Mouse (Mus musculus): ENCODE results near the gene Ercc6l2. TPM values are rescaled to one million over a fixed set of nuclear protein-coding genes. Genes with fewer than 3 reads are reported as not detected.

The Ercc6l2 gene
- 18.9 and 30.6 TPM in 2 replicates for polyA plus RNA-seq (2014; fragmentation: Nextera tagmentation; extraction: Ambion mirVana)

DNA sequence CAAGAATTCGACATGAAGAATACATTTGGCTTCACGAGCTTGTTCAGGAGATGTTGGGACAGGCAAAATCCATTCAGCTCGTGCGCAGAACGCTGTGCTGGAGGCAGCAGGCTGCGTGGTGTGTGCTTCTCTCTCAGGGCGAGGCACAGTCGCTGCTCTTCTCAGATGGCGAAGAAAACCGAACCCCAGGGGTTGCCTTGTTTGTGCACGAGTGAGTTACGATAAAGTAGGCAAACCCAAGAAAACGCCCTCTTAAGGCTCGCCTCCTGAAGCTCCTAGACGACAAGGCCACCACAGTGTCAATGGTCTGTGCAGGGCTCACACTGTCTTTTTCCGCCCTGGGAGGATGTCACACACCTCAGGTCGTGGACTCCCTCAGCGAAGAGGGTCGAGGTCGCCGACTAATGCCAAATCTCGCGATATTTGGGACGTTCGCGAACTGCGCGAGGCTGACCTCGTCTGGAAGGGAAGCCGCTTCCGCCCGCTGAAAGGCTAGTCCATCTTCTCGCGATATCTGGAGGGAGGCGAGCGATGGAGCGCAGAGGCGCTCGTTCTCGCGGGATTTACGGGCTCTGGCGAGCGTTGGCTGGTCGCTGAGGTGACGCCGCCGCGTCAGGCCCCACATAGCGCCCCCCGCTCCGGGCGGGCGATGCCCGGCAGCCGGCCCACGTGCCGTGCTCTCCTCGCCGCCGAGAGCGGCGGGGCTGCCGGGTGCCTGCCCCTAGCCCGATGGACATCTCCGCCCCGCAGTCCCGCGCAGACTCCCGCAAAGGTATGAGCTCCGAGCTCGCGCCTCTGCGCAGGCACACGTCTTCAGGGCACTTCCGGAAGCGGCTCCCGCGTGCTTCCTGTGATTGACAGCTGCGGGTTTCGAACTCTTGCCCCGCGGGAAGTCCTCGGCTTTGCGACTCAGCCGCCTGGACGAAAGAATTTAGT lies at the start of gene Ercc6l2:
Gene Ercc6l2, plus strand, starts transcription at position 495 of the 936 bp plus-strand sequence.
- Histone ChIP-seq H3K9me3 (ENCODE audit: control insufficient read depth, low read length) (no peaks in the 10 kb centered on the region), H3K27ac (ENCODE audit: low read depth, low read length) (peak within 1 kb of the TSS; percentile 93), H3K4me1 (ENCODE audit: control insufficient read depth, insufficient read depth, low read length) (0 out of 2 replicates have a peak, but pooled peaks cover 7% of the 10 kb centered on the region), H3K27me3 (ENCODE audit: control insufficient read depth, insufficient read depth, low read length) (no peaks in the 10 kb centered on the region), H3K4me2 (replicated peaks; ENCODE audit: low read depth, low read length) (peak within 1 kb of the TSS; percentile 79), H3K36me3 (ENCODE audit: control insufficient read depth, insufficient read depth, low read length) (no peaks in the 10 kb centered on the region), H3K9ac (ENCODE audit: low read depth, low read length) (peak within 1 kb of the TSS; percentile 87), H3K4me3 (ENCODE audit: low read length) (peak within 1 kb of the TSS; percentile 55)
- WGBS: under 1% methylated on average over 85 of the region's 87 CpGs
- peak; percentile 99 for ATAC-seq (ENCODE audit: low FRiP score, low TSS enrichment)

DNA sequence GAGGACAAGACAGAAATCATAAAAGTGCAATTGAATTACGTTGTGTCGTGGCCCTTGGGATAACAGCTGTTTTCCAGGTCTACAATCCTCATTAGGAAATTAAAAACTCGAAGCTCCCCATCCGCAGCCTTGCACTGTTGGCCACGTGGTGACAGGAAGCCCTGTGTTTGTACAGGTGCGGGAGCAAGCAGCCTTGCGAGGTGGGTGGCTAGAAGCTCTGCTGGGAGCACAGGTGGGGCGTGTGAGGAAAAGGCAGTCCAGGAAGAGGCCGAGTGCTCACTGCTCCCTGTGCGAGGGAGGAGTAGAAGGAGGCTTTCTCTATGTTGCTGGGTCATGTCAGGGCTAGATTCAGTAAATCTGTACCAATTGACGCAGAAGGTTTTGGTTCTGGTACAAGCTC lies 49.0 kb upstream of the Ercc6l2 start:
- Histone ChIP-seq H3K9me3 (ENCODE audit: control insufficient read depth, low read length) (no peaks in the 10 kb centered on the region), H3K27me3 (ENCODE audit: control insufficient read depth, insufficient read depth, low read length) (no peaks in the 10 kb centered on the region), H3K36me3 (ENCODE audit: control insufficient read depth, insufficient read depth, low read length) (no peaks in the 10 kb centered on the region), H3K27ac (ENCODE audit: low read depth, low read length) (no peak overlapping the region), H3K4me2 (replicated peaks; ENCODE audit: low read depth, low read length) (no peak overlapping the region), H3K9ac (ENCODE audit: low read depth, low read length) (no peak overlapping the region), H3K4me3 (ENCODE audit: low read length) (no peak overlapping the region), H3K4me1 (ENCODE audit: control insufficient read depth, insufficient read depth, low read length) (0 out of 2 replicates have a peak, but pooled peaks cover 4% of the 10 kb centered on the region)
- 12% methylated on average over 11 of the region's 11 CpGs for WGBS
- peak; percentile 90 for ATAC-seq (ENCODE audit: low FRiP score, low TSS enrichment)

DNA sequence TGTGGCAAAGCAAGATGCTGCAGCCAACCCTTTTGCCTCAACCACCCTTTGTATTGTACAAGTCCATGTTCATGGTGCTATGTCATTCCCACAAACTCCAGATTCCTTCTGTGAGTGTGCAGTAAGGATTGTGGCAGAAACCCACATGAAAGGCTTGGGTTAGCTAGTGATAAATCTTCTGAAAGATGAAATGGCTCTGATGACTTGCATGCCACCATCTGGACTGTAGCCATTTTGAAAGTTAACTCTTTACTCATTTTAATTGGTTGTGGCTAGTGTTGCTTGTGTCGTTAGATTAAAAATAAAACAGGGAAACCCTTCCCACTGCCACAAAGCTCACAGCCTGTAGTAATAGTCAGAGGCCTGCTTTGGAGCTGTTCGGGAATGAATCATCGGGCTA lies 44.0 kb upstream of the Ercc6l2 start:
- no peak overlapping the region for H3K27ac ChIP-seq (ENCODE audit: low read depth, low read length)
- H3K36me3 ChIP-seq (ENCODE audit: control insufficient read depth, insufficient read depth, low read length): no peaks in the 10 kb centered on the region
- 62% methylated on average over 3 of the region's 3 CpGs for WGBS
- no peaks in the 10 kb centered on the region for H3K9me3 ChIP-seq (ENCODE audit: control insufficient read depth, low read length)
- ATAC-seq (ENCODE audit: low FRiP score, low TSS enrichment): no peak
- H3K4me1 ChIP-seq (ENCODE audit: control insufficient read depth, insufficient read depth, low read length): 0 out of 2 replicates have a peak, but pooled peaks cover 1% of the 10 kb centered on the region
- no peak overlapping the region for H3K4me2 ChIP-seq (replicated peaks; ENCODE audit: low read depth, low read length)
- no peak overlapping the region for H3K9ac ChIP-seq (ENCODE audit: low read depth, low read length)
- no peaks in the 10 kb centered on the region for H3K27me3 ChIP-seq (ENCODE audit: control insufficient read depth, insufficient read depth, low read length)
- no peak overlapping the region for H3K4me3 ChIP-seq (ENCODE audit: low read length)

DNA sequence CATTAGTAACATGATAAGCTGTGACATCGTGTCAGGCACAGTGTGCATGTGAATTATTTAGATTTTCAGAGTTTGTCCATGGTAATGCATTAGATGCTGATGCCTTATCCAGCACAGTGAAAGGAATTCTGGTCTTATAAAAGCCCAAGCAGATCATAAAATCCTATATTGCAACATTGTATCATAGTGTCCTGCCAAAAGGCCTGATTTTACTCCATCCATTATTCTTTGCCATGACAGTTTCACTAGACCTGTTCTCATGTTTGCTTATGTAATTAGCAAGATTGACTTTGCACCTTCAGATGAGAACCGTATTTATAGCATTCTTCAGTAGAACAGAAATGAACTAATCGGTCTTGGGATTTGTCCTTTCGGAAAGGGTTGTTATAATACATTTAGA lies 36.1 kb upstream of the Ercc6l2 start:
- ATAC-seq (ENCODE audit: low FRiP score, low TSS enrichment): no peak
- H3K4me3 ChIP-seq (ENCODE audit: low read length): no peak overlapping the region
- H3K9ac ChIP-seq (ENCODE audit: low read depth, low read length): no peak overlapping the region
- H3K9me3 ChIP-seq (ENCODE audit: control insufficient read depth, low read length): no peaks in the 10 kb centered on the region
- H3K4me2 ChIP-seq (replicated peaks; ENCODE audit: low read depth, low read length): no peak overlapping the region
- H3K27me3 ChIP-seq (ENCODE audit: control insufficient read depth, insufficient read depth, low read length): no peaks in the 10 kb centered on the region
- 83% methylated on average over 4 of the region's 4 CpGs for WGBS
- no peak overlapping the region for H3K27ac ChIP-seq (ENCODE audit: low read depth, low read length)
- no peaks in the 10 kb centered on the region for H3K4me1 ChIP-seq (ENCODE audit: control insufficient read depth, insufficient read depth, low read length)
- H3K36me3 ChIP-seq (ENCODE audit: control insufficient read depth, insufficient read depth, low read length): no peaks in the 10 kb centered on the region

DNA sequence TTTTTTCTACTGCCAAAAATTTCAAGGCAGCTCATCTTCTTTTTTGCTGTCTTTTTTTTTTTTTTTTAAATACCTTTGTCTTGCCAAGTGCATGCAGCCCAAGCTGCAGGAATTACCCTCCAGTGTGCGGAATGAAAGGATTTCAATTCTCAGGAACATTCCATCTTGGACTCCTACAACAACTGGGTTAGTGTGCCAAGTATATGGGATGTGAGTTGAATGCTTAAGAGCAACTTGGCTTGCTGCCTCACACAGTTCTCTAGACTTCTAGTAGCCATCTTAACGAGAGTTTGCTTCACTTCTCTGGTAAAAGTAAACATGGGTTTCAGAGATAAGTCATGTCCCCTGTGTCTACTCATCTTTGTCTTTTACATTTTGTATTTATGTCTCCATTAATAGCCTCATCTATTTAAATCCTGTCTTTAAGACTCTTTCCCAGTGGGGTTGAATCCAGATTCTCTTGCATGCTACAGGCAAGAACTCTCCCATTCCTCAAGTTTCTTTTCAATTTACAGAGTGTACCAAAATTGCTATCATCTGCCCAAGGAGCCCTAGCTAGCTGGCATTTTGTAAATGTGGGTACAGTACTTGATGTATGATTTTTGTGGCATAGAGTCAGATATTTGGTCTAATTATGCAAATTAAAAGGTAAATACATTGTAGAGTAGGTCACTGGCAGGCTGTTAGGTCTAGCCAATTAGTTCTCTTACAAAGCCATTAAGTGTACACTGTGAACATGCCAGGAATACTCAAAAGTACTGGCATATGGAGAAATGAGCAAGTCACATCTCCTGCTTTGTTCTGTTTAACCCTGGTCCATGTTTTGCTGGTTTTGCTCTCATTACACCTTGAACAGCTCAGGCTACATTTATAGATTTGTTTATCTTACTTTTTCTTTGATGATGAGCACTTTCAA lies 35.4 kb upstream of the Ercc6l2 start:
- Histone ChIP-seq H3K4me2 (replicated peaks; ENCODE audit: low read depth, low read length) (no peak overlapping the region), H3K4me1 (ENCODE audit: control insufficient read depth, insufficient read depth, low read length) (no peaks in the 10 kb centered on the region), H3K36me3 (ENCODE audit: control insufficient read depth, insufficient read depth, low read length) (no peaks in the 10 kb centered on the region), H3K9me3 (ENCODE audit: control insufficient read depth, low read length) (no peaks in the 10 kb centered on the region), H3K27ac (ENCODE audit: low read depth, low read length) (no peak overlapping the region), H3K9ac (ENCODE audit: low read depth, low read length) (no peak overlapping the region), H3K27me3 (ENCODE audit: control insufficient read depth, insufficient read depth, low read length) (no peaks in the 10 kb centered on the region), H3K4me3 (ENCODE audit: low read length) (no peak overlapping the region)
- no peak for ATAC-seq (ENCODE audit: low FRiP score, low TSS enrichment)
- WGBS: 77% methylated on average over 2 of the region's 2 CpGs

DNA sequence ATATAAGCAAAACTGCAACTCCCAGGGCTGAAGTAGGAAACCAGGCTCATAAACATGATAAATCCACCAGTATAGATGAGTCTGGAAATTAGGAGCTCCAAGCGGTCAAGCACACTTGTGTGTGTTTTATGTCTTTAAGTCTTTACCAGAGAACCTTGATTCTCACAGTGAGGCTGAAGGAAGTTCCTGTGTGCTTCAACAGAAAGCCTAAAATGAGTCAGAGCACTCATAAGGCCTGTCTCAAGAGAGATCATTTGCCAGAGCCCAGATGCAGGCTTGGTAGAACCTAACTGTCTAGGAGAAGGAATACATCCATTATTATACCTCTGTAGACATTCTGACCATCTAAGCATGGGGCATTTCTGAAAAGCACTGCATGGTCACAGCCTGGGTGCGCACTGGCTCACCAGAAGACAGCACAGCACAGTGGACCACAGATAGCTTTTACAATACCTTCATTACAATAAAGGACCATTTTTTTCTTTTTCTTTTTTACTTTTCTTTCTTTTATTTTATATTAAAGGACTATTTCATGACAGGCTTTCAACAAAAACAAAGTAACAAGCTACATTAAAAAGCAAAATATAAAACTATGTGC lies 22.7 kb upstream of the Ercc6l2 start:
- Histone ChIP-seq H3K27ac (ENCODE audit: low read depth, low read length) (no peak overlapping the region), H3K36me3 (ENCODE audit: control insufficient read depth, insufficient read depth, low read length) (no peaks in the 10 kb centered on the region), H3K9me3 (ENCODE audit: control insufficient read depth, low read length) (no peaks in the 10 kb centered on the region), H3K9ac (ENCODE audit: low read depth, low read length) (no peak overlapping the region), H3K4me2 (replicated peaks; ENCODE audit: low read depth, low read length) (no peak overlapping the region), H3K27me3 (ENCODE audit: control insufficient read depth, insufficient read depth, low read length) (no peaks in the 10 kb centered on the region), H3K4me3 (ENCODE audit: low read length) (no peak overlapping the region), H3K4me1 (ENCODE audit: control insufficient read depth, insufficient read depth, low read length) (no peaks in the 10 kb centered on the region)
- 94% methylated on average over 2 of the region's 2 CpGs for WGBS
- no peak for ATAC-seq (ENCODE audit: low FRiP score, low TSS enrichment)

DNA sequence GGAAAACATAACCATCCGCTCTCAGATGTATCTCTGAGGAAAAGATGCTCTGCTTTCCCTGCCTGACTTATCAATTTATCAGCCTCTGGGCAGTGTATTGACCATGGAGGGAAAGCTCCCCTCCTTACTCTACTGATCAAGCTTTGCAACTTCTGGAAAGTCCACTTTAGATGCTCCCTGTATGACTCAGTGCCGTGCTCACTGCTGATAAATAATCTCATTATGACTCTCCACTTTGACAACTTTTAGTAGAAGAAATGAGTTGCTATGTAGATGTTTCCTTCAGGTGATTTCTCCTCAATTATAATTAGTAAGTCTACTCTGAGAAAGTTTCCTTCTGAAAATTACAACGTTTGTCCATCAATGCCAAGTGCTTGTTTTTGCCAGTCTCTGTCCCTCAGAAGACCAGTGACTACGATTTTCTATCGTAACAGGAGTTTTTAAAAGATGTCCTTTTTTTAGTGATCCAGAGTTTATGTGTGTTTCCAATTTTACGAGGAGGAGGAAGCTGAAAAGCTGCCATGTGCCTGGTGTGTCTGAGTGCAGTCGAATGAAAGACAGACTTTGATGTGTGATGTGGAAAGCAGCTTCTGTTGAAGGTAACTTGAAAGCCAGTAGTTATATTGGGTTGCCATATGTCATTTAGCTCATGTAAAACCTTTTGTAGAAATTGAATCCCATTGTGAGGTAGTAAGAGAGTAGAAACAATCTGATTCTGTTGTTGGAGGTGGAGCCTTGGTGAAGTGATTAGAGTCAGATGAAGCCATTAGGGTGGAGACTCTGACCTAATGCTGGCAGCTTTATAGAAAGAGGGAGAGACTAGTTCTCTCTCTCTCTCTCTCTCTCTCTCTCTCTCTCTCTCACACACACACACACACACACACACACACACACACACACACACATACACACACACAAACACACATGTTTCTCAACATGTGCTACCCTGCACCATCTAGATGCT lies 21.4 kb upstream of the Ercc6l2 start:
- ATAC-seq (ENCODE audit: low FRiP score, low TSS enrichment): no peak
- Histone ChIP-seq H3K9ac (ENCODE audit: low read depth, low read length) (no peak overlapping the region), H3K36me3 (ENCODE audit: control insufficient read depth, insufficient read depth, low read length) (no peaks in the 10 kb centered on the region), H3K4me3 (ENCODE audit: low read length) (no peak overlapping the region), H3K4me2 (replicated peaks; ENCODE audit: low read depth, low read length) (no peak overlapping the region), H3K27ac (ENCODE audit: low read depth, low read length) (no peak overlapping the region), H3K9me3 (ENCODE audit: control insufficient read depth, low read length) (no peaks in the 10 kb centered on the region), H3K4me1 (ENCODE audit: control insufficient read depth, insufficient read depth, low read length) (no peaks in the 10 kb centered on the region), H3K27me3 (ENCODE audit: control insufficient read depth, insufficient read depth, low read length) (no peaks in the 10 kb centered on the region)
- 72% methylated on average over 7 of the region's 7 CpGs for WGBS

DNA sequence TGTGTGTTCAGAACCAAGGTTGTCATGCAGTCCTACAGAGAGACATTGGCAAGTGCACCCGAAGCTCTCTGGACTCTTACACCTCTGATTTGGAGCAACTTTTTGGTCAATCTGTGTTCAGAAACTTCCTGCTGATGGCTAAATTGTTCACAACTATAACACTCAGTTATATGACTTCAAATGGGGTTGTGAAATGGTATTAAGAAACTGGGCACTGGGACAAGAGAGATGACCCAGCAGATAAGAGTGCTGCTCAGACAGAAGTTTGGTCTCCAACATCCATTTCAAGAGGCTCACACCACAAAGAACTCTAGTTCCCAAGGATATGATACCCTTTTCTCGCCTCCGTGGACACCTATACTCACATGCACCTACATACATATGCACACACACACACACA lies 16.4 kb upstream of the Ercc6l2 start:
- no peak overlapping the region for H3K4me3 ChIP-seq (ENCODE audit: low read length)
- no peaks in the 10 kb centered on the region for H3K4me1 ChIP-seq (ENCODE audit: control insufficient read depth, insufficient read depth, low read length)
- no peak overlapping the region for H3K4me2 ChIP-seq (replicated peaks; ENCODE audit: low read depth, low read length)
- no peak for ATAC-seq (ENCODE audit: low FRiP score, low TSS enrichment)
- no peak overlapping the region for H3K9ac ChIP-seq (ENCODE audit: low read depth, low read length)
- H3K9me3 ChIP-seq (ENCODE audit: control insufficient read depth, low read length): no peaks in the 10 kb centered on the region
- no peaks in the 10 kb centered on the region for H3K36me3 ChIP-seq (ENCODE audit: control insufficient read depth, insufficient read depth, low read length)
- no peak overlapping the region for H3K27ac ChIP-seq (ENCODE audit: low read depth, low read length)
- H3K27me3 ChIP-seq (ENCODE audit: control insufficient read depth, insufficient read depth, low read length): no peaks in the 10 kb centered on the region
- 90% methylated on average over 3 of the region's 3 CpGs for WGBS
